Mouse (Mus musculus) right cerebral cortex, postnatal 10 days (tissue): ENCODE data around the gene Arhgef26.

ENCODE experiments used
- DNase-seq, 2 experiments: peaks; one replicate each; pipeline ENCODE4 v3.0.0; 2021; ENCODE audit warnings: low spot score in 2 of 2

Gene Arhgef26

DNA sequence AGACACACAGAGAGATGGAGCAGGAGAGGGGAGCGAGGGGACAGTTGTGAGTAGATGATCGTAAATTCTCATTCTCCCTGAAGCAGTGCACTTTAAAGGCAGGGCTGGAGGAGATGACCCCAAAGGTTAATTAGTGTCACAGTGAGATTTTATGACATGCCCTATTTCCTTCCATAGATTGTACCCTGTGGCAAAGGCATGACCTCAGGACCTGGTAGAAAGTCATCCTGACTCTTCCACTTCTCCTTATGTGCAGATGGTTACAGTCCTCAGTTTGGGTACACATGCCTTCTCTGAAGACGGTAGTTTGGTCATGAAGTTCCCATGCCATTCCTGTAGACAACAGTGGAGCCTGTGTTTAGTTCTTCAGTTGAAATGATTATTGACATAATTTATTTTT, 42.3 kb downstream of the Arhgef26 start:
- no peak for DNase-seq

- no peak for DNase-seq
These were observed 44.7 kb downstream of the Arhgef26 start for GRCm38 (mm10) chr3:62382853-62383252.

DNA sequence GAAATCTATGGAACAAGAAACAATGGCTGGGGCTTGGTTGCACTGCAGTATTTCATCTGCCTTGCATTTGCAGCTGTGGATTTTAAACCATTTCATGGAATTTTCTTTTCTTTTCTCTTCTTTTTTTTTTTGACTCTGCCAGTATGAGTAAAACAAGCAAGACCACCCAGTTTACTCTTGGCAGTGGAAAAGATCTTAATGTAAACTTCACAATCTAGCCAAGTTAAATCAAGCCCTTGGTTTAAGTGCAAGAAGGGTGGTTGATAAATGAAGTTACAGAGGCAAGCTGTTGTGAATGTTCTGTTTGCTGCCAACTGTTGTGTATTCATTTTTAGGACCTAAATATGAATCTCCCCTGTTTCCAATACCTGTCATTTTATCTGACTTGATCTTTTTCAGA, 54.5 kb downstream of the Arhgef26 start:
- no peak for DNase-seq

DNA sequence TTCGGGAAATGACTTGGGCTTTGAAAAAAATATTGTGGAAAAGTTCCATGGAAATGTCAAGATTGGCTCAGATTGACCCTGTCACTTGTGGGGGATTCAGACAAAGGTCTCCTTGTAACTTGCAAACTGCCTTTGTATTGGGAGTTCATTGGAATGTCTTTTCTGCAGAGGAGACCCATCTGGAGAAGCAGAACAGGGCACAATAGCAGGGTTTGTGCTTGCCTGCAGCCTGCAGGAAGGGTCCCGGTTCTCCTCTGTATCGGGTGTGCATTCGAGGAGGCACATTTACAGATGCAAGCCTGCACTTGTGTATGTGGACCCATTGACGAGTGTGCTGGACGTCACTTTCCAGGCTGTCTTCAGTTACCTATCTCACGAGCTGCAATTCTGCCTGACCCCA, 56.1 kb downstream of the Arhgef26 start:
- no peak for DNase-seq

DNA sequence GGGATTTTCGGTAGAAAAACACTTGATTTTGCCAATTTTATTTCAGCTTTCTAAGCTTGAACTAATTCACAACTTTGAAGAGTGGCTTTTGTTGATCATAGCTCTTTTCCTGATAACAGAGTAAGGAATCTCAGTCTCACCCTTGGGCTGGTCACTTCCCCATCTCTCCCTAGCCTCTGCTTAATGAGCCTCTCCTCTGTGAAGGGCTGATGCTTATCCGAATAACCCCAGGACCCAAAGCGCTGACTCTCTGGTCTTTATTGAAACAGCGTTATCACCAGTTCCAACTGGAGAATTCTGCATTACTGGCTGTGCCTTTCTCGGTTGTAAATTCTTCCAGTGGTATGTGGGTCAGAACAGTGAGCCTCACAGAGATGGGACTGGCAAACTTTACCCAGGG, 57.2 kb downstream of the Arhgef26 start:
- DNase-seq, result no peak

DNA sequence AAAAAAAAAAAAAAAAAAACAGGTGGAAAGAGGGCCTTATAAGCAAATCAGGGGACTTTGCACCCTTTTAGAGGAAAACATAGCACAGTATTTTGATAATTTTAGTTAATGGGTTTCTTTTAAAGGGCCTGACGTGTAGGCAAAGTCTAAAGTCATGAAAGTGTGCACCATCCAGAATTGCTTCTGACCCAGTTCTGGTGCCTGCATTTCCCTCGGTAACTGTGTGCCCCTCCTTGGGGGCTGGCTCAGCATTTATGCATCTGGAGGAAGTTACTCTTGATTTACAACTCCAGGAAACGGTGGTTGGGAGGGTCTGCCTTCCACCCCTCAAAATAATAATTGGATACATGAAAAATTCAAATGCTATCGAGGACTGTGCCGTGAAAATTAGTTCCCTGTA, 58.0 kb downstream of the Arhgef26 start:
- no peak for DNase-seq

GRCm38 (mm10) chr3:62398094-62398493, 60.0 kb downstream of the Arhgef26 start:
- no peak for DNase-seq

DNA sequence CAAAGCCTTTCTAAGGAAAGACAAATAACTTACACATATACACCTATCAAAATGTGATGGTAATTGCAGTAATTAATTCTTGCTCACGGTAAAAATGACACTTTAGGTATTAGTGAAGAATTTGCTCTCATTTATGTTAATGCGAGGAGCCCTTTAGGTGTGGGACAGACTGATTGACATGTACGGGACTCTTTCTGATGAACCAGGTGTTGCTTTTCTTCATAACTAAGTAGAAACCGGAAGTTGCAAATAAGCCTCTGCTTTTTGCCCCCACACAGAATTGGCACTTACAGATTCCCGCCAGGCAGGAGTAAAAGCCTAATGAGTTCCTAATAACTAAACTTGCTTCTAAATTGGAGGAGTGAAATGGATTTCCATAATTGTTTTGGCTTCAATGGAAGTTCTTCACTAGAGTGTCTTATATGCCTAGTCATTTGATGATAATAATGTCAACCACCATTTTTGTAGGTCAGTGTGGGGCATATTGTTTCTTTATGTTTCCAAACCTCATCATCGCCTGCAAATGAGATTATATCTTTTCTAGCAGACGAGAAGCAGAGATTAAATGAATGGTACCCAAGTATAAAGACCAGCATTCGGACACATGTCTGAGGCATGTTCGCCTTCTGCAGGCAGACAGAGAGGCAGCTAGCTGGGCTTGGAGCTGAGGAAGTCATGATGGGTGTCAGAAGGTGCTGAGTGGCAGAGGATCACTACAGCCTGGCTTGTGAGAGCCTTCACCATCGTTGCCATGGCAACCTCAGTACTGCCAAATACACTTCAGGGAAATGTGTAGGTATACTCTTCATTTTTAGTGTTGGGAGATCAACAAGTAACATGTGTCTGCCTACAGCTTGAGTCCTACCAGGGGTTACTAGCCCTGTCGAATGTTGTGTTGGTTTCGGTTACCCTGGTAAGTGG, 61.9 kb downstream of the Arhgef26 start:
- no peak for DNase-seq

DNA sequence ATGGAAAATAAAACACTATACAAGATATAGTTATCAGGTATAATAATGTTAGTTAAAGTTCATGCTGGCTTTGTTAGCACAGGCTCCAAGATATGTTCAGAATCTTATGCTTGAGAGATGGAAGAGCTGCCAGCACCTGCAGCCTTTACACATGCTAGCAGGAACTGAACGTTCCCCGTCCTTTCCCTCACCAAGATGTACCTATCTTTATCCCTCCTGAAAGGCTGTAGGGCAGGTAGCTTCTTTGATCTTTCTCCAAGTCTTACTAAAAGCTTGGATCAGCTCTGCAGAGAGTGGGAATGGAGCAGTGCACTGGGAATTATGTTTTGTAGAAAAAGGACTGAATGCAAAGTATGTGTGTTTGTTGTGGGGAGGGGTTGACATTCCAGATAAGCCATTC, 64.3 kb downstream of the Arhgef26 start:
- DNase-seq, result no peak

DNA sequence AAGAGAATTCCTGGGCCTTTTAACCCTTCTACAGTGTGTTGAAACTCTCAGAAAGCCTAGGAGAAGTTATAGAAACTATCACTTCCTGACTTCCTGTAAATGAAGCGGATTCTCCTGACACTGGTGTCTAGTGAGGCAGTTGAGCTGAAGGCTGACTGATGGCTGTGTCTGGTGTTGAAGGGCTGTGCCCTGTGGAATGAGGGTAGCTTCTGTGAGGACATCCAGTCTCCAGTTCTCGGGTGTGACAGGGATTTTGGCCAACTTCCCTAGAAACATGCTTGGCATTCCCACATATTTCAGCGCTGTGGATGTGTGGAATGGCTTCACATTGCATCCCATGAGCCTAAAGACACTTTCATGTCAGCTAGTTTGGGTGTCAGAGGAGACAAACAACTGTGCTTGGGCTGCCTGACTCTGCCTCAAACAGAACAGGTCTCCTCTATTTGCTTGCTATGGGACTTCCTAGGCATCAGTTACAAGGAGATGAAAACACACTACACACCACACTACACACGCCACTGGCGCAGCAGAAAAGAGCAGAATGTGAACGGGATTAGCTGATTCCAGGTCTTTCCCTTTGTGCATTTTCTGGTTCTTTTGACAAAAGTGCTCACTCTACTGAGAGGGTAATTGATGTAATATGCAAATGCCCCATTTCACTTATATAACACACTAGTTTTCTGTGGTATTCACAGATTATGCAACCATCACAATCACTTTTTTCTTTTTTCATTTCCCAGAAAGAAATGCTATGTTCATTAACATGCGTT, 66.5 kb downstream of the Arhgef26 start:
- no peak for DNase-seq

DNA sequence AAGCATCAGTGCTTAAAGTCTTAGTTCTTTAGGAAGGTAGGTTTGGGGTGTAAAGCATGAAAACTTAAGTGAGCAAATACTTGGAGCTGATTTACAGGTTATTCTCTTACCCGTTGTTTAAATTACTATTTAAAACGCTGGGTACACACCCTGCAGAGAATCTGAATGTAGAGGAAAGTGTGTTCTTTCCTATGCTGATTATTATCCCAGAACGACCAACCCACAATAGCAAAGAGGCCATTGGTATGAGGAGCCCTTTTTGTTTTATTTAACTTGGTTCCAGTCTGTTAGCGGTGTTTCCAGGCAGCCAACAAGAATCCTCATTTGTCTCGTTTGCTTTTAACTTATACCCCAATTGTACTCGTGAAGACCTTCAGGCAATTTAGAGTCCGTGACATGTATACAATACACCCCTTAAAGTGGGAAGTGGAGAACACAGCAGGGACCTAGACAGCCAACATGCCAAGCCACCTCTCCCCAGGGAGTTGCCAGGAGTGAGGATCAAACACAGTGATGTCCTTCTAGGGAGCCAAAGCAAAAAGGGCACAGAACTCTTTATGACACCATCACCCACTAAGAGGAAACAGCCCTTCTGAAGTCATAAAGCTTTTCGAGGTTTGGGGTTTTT, 71.5 kb downstream of the Arhgef26 start:
- no peak for DNase-seq

- no peak for DNase-seq
These were observed 72.3 kb downstream of the Arhgef26 start for GRCm38 (mm10) chr3:62410491-62410890.

GRCm38 (mm10) chr3:62412704-62413103, 74.6 kb downstream of the Arhgef26 start:
- peak; percentile 87 for DNase-seq

DNA sequence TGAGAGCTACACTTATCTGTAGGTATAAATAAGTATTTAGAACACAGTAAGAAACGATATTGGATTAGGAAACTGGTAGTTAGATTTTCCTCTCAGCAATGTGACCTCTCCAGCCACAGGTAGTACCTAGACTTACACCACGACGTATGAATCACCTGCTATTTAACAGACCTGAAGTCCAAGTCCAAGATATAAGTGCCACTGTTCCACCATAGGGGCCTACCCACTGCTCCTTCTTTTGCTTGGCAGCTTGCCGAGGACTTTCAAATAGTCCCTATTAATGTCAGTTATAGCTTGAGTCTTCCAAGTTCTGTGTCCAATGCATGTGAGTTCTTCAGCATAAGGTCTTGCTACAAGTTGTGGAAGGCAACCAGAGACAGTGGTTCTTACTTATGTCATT, 76.8 kb downstream of the Arhgef26 start:
- DNase-seq, result no peak

DNA sequence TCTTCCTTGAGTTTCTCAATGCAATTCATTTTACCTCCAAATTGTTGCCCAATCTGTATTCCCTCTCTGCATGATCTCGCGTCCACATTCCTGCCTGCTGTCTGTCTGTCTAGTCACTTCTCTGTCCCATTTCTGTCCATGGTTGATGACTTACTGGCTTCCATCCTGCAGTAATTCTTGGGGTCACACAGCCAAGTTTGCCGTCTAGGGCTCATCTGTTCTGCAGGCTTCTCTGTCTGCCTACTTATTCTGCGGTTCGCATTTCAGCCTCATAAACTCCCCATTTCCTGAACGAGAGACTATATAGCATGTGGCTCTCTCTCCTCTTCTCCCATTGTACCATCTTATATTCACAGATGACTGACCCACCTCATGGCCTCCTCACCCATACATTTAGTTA, 79.3 kb downstream of the Arhgef26 start:
- DNase-seq, result no peak

GRCm38 (mm10) chr3:62418387-62419138, 80.4 kb downstream of the Arhgef26 start:
- DNase-seq, result no peak

DNA sequence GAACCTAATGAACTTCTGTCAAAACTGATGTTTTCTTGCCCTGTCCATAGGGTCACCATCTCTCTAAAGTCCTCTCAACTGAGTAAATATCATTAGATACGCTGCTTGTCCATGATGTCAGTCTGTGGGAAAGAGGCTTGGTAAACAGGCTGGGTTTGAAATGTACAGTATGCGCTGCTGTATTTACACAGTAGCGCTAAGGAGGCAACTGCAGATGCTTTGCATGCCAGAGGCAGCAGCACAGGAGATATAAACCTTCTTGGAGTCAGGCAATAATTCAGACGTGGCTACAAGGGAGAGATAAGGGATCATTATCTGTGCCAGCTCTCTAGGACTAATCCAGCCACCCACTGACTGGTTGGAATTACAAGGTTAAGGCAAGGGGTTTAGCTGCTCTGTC, 95.5 kb downstream of the Arhgef26 start:
- DNase-seq, result no peak

DNA sequence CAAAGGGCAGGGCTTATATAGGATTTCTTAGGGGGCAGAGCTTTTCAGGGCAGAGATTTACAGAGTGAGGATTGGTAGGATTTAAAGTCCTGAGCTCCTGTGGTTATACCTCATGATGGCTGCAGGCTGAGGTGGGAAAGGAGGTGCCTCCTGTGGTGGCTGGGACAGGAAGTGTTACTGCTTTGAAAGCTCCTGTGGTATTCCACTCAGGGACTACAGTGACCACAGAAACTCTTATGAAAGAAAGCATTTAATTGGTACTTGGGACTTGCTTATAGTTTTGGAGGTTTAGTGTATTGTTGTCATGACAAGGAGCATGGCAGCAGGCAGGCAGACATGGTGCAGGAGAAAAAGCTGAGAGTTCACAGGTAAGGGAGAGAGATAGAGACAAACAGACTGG, 97.8 kb downstream of the Arhgef26 start:
- DNase-seq, result no peak

DNA sequence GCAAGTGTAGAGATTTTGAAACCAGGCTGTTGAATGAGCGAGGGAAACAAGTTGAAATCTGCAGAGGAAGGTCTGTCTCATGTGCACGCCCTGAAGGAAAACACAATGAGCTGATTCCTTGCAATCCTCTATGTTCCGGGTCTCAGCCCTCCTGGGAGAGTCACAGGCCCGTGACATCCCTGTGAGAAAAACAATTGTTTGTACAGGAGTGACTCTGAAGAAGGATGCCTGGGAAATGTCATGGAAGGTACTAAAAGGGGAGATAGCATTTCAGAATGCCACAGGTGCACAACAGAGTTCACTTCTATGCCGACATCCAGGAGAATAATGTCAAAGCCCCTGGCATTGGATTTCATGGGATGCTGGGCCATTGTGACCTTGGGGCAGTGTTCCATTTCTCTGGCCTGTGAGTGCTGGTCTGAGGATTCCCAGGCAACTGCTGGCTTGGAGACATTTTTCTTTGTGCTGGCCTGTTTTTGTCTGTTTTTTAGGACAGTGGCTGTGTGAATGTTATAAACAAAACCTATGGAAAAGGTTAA, 102.4 kb downstream of the Arhgef26 start:
- DNase-seq, result no peak

GRCm38 (mm10) chr3:62443582-62444194, 105.5 kb downstream of the Arhgef26 start:
- no peak for DNase-seq

DNA sequence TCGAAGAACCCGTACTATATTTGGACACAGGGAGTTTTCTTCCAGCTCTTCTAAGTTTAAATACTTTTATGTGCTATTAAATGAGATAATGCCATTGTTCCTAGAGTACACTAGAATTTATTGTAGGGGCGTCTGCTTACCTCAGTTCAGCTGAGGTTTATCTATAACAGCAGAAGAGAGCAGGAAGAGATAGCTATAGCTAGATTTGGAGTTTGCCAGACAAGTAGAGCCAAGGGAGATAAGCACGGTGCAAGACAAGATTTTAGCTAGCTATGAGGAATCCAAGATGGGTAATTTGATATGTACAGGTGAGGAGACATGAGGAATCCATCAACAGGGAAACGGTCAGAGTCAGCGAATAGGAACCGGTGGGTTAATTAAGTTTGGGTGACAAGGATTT, 108.1 kb downstream of the Arhgef26 start:
- no peak for DNase-seq
